Mouse (Mus musculus) liver, embryonic 14.5 days (tissue): Measurements from ENCODE around the gene Rab20.

Experiments used
- CTCF ChIP-seq: IDR thresholded peaks from 2 replicates; pipeline ENCODE4 v1.5.1; 2016; ENCODE audit warnings: antibody characterized with exemption, low read depth, control low read depth
- EP300 ChIP-seq: IDR thresholded peaks from 2 replicates; pipeline ENCODE4 v1.6.1; 2016; ENCODE audit warnings: antibody characterized with exemption, low read depth

GRCm38 (mm10) chr8:11419645-11420044 lies 58.9 kb downstream of the Rab20 start:
- TF ChIP-seq CTCF (peak; percentile 83), EP300 (no peak)
